Mouse (Mus musculus) lung, embryonic 15.5 days (tissue): ENCODE data around the gene Smlr1. TPM values are rescaled to one million over a fixed set of nuclear protein-coding genes. Genes with fewer than 3 reads are reported as not detected.

Experiments
- ATAC-seq: fragments of 200-750 bp; cut with Nextera tagmentation; 2 replicates; pipeline ENCODE4 v1.8.0; 2017; ENCODE audit warnings: moderate number of reproducible peaks, borderline replicate concordance; ENCODE audit not compliant: low FRiP score, low TSS enrichment; ENCODE audit errors: extremely low read depth
- H3K27ac ChIP-seq: fragments of 300-500 bp; sonication (generic); 2 replicates; pipeline ENCODE4 v1.5.1; 2015; ENCODE audit warnings: moderate library complexity, mild to moderate bottlenecking, inconsistent platforms
- H3K27me3 ChIP-seq: fragments of 300-500 bp; sonication (generic); 2 replicates; pipeline ENCODE4 v1.6.1; 2015; ENCODE audit warnings: inconsistent platforms
- H3K36me3 ChIP-seq: fragments of 300-500 bp; sonication (generic); 2 replicates; pipeline ENCODE4 v1.6.1; 2015; ENCODE audit warnings: inconsistent platforms
- H3K4me1 ChIP-seq: fragments of 300-500 bp; sonication (generic); 2 replicates; pipeline ENCODE4 v1.6.1; 2015; ENCODE audit warnings: inconsistent platforms
- H3K4me2 ChIP-seq: fragments of 300-500 bp; sonication (generic); 2 replicates; pipeline ENCODE4 v1.6.1; 2015; ENCODE audit warnings: inconsistent platforms, mild to moderate bottlenecking, moderate library complexity
- H3K4me3 ChIP-seq: fragments of 300-500 bp; sonication (generic); 2 replicates; pipeline ENCODE4 v1.5.1; 2015; ENCODE audit warnings: mild to moderate bottlenecking, inconsistent platforms
- H3K9ac ChIP-seq: fragments of 300-500 bp; sonication (generic); 2 replicates; pipeline ENCODE4 v1.6.1; 2015; ENCODE audit warnings: inconsistent platforms
- H3K9me3 ChIP-seq: fragments of 300-500 bp; sonication (generic); 2 replicates; pipeline ENCODE4 v1.6.1; 2016; ENCODE audit warnings: inconsistent platforms
- WGBS: fragments of 180-500 bp; shearing (Covaris S2); methylation state at CpG from one replicate; pipeline ENCODE4 v1.1.7; 2015; 5-methylcytosine and 5-hydroxymethylcytosine counted together
- polyA plus RNA-seq: library from polyadenylated mRNA; unstranded; fragments of >200 nt; fragmentation: Nextera tagmentation; extraction: Ambion mirVana; gene quantifications from 2 replicates; pipeline ENCODE4 v1.2.1, GENCODE M21; 2015

Gene Smlr1
- polyA plus RNA-seq, 1 experiment from 2014 or later = not detected

DNA sequence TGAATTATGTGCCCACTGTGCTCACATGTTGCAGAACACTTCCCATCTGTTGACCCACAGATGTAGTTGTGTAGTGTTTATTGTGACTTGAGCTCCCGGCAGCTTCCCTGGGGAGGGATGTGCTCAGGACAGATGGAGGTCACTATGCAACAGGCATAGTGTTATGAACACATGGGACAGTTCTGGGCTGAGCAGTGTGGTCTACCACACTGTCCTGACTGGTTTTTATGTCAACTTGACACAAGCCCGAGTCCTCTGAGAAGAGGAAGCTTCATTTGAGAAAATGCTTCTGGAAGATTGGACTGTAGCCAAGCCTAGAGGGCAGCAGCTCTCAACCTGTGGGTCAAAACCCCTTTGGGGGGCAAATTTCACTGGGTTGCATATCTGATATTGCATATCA lies 3.0 kb downstream of the Smlr1 start:
- WGBS = 23% methylated on average over 2 of the region's 2 CpGs
- H3K4me3 ChIP-seq = no peak overlapping the region
- no peaks in the 10 kb centered on the region for H3K9me3 ChIP-seq
- no peak overlapping the region for H3K27ac ChIP-seq
- H3K36me3 ChIP-seq = no peaks in the 10 kb centered on the region
- no peak overlapping the region for H3K9ac ChIP-seq
- peaks cover 9% of the 10 kb centered on the region for H3K4me1 ChIP-seq
- H3K27me3 ChIP-seq = no peaks in the 10 kb centered on the region
- no peak for ATAC-seq
- no peak overlapping the region for H3K4me2 ChIP-seq

DNA sequence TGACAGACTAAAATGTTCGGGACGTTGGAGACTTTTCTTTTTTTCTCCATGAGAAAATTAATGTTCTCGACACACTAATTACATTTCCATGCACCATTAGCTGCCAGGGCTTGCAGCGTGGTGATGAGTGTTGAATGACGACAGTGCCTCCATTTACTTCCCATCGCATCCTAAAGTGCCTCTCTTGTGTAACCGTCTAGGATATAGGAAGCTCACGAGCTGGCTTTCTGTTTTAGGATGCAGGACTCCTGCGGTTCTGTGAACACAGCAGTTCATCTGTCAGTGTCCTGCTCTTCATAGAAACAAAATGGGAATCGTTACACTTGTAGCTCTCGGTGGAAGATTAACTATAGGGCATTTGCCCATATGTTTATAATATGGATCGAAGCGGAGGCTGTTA lies 4.7 kb downstream of the Smlr1 start:
- WGBS = 37% methylated on average over 13 of the region's 13 CpGs
- no peak for ATAC-seq
- Histone ChIP-seq H3K27me3 (no peaks in the 10 kb centered on the region), H3K4me1 (peaks cover 9% of the 10 kb centered on the region), H3K9me3 (no peaks in the 10 kb centered on the region), H3K27ac (no peak overlapping the region), H3K4me2 (no peak overlapping the region), H3K36me3 (no peaks in the 10 kb centered on the region), H3K9ac (no peak overlapping the region), H3K4me3 (no peak overlapping the region)

DNA sequence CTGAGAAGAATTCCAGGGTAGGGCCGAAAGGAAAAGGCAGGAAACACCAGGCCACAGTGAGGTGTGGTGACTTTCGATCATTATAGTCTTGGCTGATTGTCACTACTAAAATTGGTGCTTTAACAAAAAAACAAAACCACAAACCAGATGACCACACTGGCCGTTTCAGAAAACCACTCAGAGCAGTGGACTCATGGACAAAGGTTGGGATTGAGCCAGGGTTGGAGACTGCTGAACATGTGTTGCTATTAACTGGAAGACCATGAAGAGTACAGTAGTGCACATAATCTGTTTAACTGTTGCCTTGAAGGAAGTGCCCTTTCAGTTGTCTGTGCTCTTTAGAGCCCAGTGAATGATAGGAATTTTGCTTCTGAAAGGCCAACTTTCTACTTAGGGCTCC lies 8.9 kb downstream of the Smlr1 start:
- peaks cover 6% of the 10 kb centered on the region; the same call in 1 of the 2 replicates for H3K36me3 ChIP-seq
- 61% methylated on average over 3 of the region's 3 CpGs for WGBS
- peaks cover 5% of the 10 kb centered on the region for H3K4me1 ChIP-seq
- H3K9ac ChIP-seq = no peak overlapping the region
- H3K27me3 ChIP-seq = no peaks in the 10 kb centered on the region
- no peak overlapping the region for H3K27ac ChIP-seq
- no peak for ATAC-seq
- no peak overlapping the region for H3K4me3 ChIP-seq
- H3K9me3 ChIP-seq = no peaks in the 10 kb centered on the region
- no peak overlapping the region for H3K4me2 ChIP-seq

DNA sequence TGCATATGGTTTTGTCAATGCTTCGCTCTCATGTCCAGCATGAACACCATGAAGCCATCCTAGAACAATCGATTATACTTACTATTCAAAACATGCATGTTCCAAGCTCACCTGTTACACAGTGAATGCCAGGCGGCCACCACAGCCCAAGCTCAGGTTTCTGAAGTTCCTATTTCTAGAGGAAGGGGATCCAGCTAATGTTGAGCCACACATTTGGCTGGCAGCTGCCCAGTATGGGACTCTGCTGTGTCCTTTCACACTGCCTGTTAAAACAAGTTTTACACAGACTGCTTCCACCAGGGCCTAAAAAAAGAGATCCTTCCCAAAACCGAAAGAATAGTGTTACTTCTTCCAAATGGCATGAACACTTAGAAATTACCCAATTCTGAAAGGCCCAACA lies 9.4 kb downstream of the Smlr1 start:
- Histone ChIP-seq H3K27me3 (no peaks in the 10 kb centered on the region), H3K27ac (no peak overlapping the region), H3K36me3 (peaks cover 6% of the 10 kb centered on the region; the same call in 1 of the 2 replicates), H3K4me1 (peaks cover 2% of the 10 kb centered on the region), H3K4me3 (no peak overlapping the region), H3K9ac (no peak overlapping the region), H3K9me3 (no peaks in the 10 kb centered on the region), H3K4me2 (no peak overlapping the region)
- ATAC-seq = no peak
- 77% methylated on average over 4 of the region's 4 CpGs for WGBS

DNA sequence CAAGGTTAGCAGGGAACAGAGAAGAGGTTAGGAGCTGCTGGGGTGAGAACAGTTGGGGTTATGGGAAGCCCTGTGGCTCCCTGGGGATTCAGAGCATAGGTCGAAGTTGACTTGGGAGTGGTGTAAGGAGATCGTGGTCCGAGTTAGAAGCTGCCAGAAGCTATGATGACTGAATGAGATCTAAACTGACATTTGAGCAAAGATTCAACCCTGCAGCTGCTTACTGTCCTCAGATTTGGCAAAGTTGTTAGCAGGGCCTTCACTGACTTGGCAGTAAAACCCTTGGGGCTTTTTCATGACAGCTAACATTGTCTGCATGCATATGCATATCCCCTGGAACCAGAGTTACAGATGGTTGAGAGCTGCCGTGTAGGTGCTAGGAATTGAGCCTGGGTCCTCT lies 9.9 kb downstream of the Smlr1 start:
- no peak overlapping the region for H3K27ac ChIP-seq
- H3K9ac ChIP-seq = no peak overlapping the region
- WGBS = 59% methylated on average over 4 of the region's 4 CpGs
- no peak overlapping the region for H3K4me3 ChIP-seq
- H3K4me1 ChIP-seq = no peaks in the 10 kb centered on the region
- H3K9me3 ChIP-seq = no peaks in the 10 kb centered on the region
- ATAC-seq = no peak
- peaks cover 6% of the 10 kb centered on the region; the same call in 1 of the 2 replicates for H3K36me3 ChIP-seq
- H3K4me2 ChIP-seq = no peak overlapping the region
- H3K27me3 ChIP-seq = no peaks in the 10 kb centered on the region

DNA sequence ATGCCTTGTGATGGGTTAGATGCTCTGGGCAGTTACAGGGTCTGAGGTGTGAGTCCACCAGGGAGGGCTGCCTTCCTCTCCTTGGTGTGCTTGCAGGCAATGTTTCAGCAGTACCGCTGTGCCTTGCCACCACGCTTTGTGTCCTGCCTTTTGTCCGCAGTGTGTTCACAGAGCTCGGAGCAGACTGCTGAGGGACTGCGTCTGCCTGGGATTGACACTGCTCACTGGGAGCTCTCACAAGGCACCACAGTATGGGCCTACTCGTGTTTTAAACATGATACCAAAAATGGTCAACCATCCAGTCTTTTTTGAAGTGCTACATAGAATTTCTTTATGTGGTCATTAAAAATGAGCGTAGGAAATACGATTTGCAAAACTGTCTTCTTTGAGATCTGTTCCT lies 12.3 kb downstream of the Smlr1 start:
- Histone ChIP-seq H3K9ac (no peak overlapping the region), H3K4me2 (no peak overlapping the region), H3K27ac (no peak overlapping the region), H3K4me3 (no peak overlapping the region), H3K27me3 (no peaks in the 10 kb centered on the region), H3K9me3 (no peaks in the 10 kb centered on the region), H3K36me3 (peaks cover 6% of the 10 kb centered on the region; the same call in 1 of the 2 replicates), H3K4me1 (no peaks in the 10 kb centered on the region)
- 91% methylated on average over 8 of the region's 8 CpGs for WGBS
- ATAC-seq = no peak

DNA sequence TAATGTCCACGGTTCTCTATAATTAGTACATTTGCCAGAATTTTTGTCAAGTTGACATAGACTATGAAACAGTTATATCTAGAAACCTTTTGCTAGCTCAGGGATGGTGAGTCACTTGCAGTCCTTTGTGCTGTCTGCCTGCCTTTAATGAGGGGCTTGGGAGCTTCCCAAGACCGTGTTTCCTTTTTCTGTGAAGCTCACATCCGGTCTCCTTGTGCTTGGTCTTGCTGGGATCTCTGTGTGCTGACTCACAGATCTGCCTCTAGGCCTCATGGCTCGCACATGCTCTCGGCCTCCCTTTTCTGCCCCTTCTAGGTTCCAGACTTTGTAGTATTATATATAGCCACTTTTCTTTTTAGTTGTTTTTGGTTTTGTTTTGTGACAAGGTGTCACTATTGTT lies 15.6 kb downstream of the Smlr1 start:
- H3K4me2 ChIP-seq = no peak overlapping the region
- H3K27ac ChIP-seq = no peak overlapping the region
- H3K4me3 ChIP-seq = no peak overlapping the region
- no peak for ATAC-seq
- WGBS = 82% methylated on average over 5 of the region's 5 CpGs
- H3K36me3 ChIP-seq = peaks cover 17% of the 10 kb centered on the region
- H3K9me3 ChIP-seq = no peaks in the 10 kb centered on the region
- no peaks in the 10 kb centered on the region for H3K4me1 ChIP-seq
- no peak overlapping the region for H3K9ac ChIP-seq
- no peaks in the 10 kb centered on the region for H3K27me3 ChIP-seq

DNA sequence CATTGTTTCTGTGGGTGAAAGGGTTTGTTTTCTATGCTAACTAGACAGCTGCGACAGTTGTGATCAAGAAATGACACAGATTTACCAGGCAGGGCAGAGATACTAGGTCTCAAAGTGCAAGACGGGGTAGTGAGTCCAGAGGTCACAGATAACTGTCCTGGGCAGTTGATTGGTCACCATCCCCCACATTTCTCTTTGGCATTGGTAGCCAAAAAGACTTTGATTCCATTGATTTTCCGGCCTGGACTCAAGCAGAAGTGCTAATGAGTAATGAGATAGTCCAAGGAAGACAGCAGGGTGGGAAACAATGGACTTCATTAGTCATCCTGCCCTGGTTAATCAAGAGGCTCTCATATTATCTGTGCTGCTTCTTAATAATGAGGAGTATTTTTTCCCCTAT lies 16.1 kb downstream of the Smlr1 start:
- Histone ChIP-seq H3K4me3 (no peak overlapping the region), H3K27me3 (no peaks in the 10 kb centered on the region), H3K4me2 (no peak overlapping the region), H3K9ac (no peak overlapping the region), H3K9me3 (no peaks in the 10 kb centered on the region), H3K4me1 (no peaks in the 10 kb centered on the region), H3K36me3 (peaks cover 22% of the 10 kb centered on the region), H3K27ac (no peak overlapping the region)
- WGBS = 64% methylated on average over 3 of the region's 3 CpGs
- no peak for ATAC-seq

DNA sequence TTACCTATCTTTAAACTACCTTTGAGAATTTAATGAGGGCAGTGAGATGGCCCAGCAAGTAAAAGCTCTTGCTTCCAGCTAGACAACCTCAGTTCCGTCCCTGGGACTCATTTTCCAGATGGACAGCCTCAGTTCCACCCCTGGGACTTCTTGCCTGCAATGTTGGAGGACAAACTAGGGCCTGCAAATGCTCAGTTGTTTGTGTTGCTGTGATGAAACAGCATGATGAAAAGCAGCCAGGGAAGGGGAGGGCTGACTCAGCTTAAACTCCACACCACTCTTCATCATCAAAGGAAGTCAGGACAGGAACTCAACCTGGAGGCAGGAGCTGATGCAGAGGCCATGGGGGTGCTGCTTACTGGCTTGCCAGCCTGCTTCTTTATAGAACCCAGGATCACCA lies 22.2 kb downstream of the Smlr1 start:
- Histone ChIP-seq H3K4me3 (no peak overlapping the region), H3K27ac (no peak overlapping the region), H3K9ac (no peak overlapping the region), H3K9me3 (no peaks in the 10 kb centered on the region), H3K36me3 (peaks cover 39% of the 10 kb centered on the region), H3K4me2 (no peak overlapping the region), H3K27me3 (no peaks in the 10 kb centered on the region), H3K4me1 (no peaks in the 10 kb centered on the region)
- ATAC-seq = no peak
- WGBS = 58% methylated on average over 1 of the region's 1 CpGs

DNA sequence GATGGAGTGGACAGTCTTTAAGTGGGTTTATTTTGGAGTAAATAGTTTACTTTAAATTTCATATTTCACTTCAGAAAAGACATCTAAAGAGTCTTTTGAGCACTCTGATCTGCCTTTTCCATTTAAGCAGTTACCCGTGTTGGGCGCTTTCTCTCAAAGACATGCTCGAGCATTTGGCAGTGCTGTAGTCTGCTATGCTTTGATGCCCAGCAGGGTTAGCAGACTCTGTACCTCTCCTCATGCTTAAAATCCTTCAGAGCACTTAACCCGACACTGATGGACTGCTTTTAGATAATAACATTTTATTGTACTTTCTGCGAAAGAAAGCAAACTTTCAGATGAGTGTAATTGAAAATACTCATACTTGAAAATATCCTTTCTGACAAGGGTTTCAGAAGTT lies 32.8 kb downstream of the Smlr1 start:
- no peak overlapping the region for H3K27ac ChIP-seq
- H3K27me3 ChIP-seq = no peaks in the 10 kb centered on the region
- H3K4me3 ChIP-seq = no peak overlapping the region
- WGBS = 46% methylated on average over 5 of the region's 5 CpGs
- H3K4me2 ChIP-seq = no peak overlapping the region
- H3K4me1 ChIP-seq = no peaks in the 10 kb centered on the region
- no peak for ATAC-seq
- no peak overlapping the region for H3K9ac ChIP-seq
- no peaks in the 10 kb centered on the region for H3K9me3 ChIP-seq
- peaks cover 23% of the 10 kb centered on the region; the same call in 1 of the 2 replicates for H3K36me3 ChIP-seq

DNA sequence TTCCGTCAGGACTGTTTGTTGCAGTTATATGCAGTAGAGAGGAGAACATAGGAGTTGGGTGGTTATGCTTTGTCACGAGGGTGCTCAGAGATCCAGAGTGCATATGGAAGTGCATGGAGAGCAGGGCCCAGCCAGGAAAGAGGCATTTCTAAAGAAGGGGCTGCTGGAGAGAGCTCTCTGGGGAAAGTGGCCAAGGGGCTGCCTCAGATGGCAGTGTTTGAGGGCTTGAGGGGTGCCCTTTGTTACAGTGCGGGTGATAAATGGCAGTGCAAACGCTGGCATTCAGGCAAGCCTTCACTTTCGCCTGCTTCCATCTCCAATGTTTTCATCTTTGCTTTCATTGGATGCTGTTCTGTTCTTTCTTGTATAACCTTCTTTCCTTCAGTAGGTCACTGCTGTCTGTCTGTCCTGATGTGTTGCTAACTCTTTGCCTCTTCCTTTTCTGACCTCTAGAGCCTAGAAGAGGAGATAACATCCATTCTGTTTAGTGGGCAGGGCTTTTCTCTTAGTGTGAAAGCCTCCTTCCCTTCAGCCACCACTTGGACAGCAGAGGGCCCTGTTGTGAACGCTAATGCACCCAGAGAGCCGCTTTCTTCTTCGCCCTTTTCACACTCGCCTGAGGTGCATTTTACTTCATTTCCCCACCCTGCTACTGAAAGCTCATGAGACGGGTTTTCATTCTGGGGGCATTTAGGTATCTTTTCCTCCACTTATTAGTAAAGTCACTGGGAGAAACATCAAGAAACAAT lies 36.6 kb downstream of the Smlr1 start:
- no peak overlapping the region for H3K4me3 ChIP-seq
- 64% methylated on average over 10 of the region's 10 CpGs for WGBS
- no peak overlapping the region for H3K4me2 ChIP-seq
- H3K4me1 ChIP-seq = no peaks in the 10 kb centered on the region
- H3K27me3 ChIP-seq = no peaks in the 10 kb centered on the region
- H3K27ac ChIP-seq = no peak overlapping the region
- H3K9me3 ChIP-seq = no peaks in the 10 kb centered on the region
- no peak overlapping the region for H3K9ac ChIP-seq
- peaks cover 11% of the 10 kb centered on the region; the same call in 1 of the 2 replicates for H3K36me3 ChIP-seq
- ATAC-seq = no peak

DNA sequence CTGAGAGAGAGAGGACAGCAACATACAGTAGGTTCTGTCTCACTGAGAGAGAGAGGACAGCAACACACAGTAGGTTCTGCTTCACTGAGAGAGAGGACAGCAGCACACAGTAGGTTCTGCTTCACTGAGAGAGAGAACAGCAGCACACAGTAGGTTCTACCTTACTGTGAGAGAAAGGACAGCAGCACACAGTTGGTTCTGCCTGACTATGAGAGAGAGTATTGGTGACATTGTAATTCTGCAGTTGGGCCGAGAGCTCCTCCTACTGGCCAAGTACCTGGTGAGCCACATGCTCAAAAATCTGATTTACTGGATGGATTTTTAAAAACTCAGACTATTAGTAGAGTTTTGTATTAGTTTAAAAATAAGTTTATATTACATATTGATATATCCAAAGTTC lies 47.6 kb downstream of the Smlr1 start:
- no peaks in the 10 kb centered on the region for H3K27me3 ChIP-seq
- no peaks in the 10 kb centered on the region for H3K4me1 ChIP-seq
- H3K4me3 ChIP-seq = no peak overlapping the region
- no peak overlapping the region for H3K9ac ChIP-seq
- H3K27ac ChIP-seq = no peak overlapping the region
- ATAC-seq = peak; percentile 49; the same call in 1 of the 2 replicates
- H3K9me3 ChIP-seq = no peaks in the 10 kb centered on the region
- peaks cover 15% of the 10 kb centered on the region for H3K36me3 ChIP-seq
- 3% methylated on average over 1 of the region's 1 CpGs for WGBS
- H3K4me2 ChIP-seq = no peak overlapping the region
